Comparison of ENCODE assay signal across 8 mouse cellular contexts in the genomic region with DNA sequence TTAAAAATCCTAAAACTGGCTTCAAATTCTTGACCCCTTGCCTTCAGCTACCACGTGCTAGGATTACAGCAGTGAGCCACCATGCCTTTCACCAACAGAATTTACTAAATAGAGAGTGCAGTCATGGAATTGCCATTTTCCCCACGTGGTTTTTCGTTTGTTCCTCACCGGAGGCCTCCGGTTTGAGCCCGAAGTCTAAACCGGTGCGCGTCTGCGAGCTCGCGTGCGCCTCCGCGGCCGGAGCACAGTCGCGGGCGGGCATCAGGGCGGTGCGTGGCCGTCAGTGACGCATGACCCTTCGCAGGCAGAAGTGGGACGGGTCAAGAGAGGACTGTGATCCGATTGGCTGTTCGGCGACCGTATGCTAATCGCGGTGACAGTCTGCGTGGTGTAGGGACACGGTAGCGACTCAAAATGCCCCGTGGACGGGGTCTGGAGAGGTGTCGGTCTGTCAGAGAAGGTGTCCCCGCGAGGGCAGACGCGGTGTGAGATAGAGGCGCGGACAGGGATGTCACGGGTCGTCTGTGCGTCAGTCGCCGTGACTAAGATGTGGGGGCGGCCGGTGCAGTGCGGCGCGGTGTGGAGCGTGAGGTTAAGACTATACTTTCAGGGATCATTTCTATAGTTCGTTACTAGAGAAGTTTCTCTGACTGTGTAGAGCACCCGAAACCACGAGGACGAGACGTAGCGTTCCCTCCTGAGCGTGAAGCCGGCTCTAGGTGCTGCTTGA. TPM values are rescaled to one million over a fixed set of nuclear protein-coding genes. Genes with fewer than 3 reads are reported as not detected.
DNase-seq lines count a peak whose midpoint lies in the region; ATAC-seq and TF ChIP-seq lines count a peak whose summit lies in the region.
"Not testable (repeated sequence)": the region's sequence is repeated elsewhere in the genome, so short reads cannot be mapped to it uniquely, and the experiment has no call there.

No protein-coding gene starts in this region.

- not testable (repeated sequence) for H3K4me1 ChIP-seq in embryonic facial prominence, embryonic 11.5 days (ENCODE audit: control insufficient read depth, insufficient read depth, low read length); intestine, postnatal 0 days (replicated peaks; ENCODE audit: control insufficient read depth, insufficient read depth, low read length); midbrain, embryonic 11.5 days (ENCODE audit: control insufficient read depth, insufficient read depth, low read length)

- ATAC-seq in embryonic facial prominence, embryonic 11.5 days (replicated peaks; ENCODE audit: insufficient number of reproducible peaks, low FRiP score, low TSS enrichment, low read depth): peak; percentile 97
- peak; percentile 96 for ATAC-seq in granulocyte monocyte progenitor cell, adult 5-6 weeks (replicated peaks; ENCODE audit: poor library complexity, severe bottlenecking)
- peak; percentile 98 for ATAC-seq in intestine, postnatal 0 days
- ATAC-seq in midbrain, embryonic 11.5 days (ENCODE audit: low FRiP score): peak; percentile 99

- not testable (repeated sequence) for H3K36me3 ChIP-seq in embryonic facial prominence, embryonic 11.5 days (replicated peaks; ENCODE audit: control insufficient read depth, insufficient read depth, low read depth, low read length); intestine, postnatal 0 days (ENCODE audit: control insufficient read depth, insufficient read depth); midbrain, embryonic 11.5 days (ENCODE audit: control insufficient read depth, insufficient read depth, low read length)

- peak; percentile 91 for DNase-seq in adrenal gland, adult 2 months
- peak; percentile 59 for DNase-seq in embryonic facial prominence, embryonic 11.5 days (ENCODE audit: low spot score)
- peak; percentile 75 for DNase-seq in left cerebral cortex, postnatal 4 days
- DNase-seq in midbrain, embryonic 11.5 days (ENCODE audit: low spot score, missing footprints): peak; percentile 96
- DNase-seq in right cerebral cortex, postnatal 4 days: peak; percentile 65
- peak; percentile 83 for DNase-seq in yolk sac, embryonic 10.5 days (ENCODE audit: low spot score)

- not testable (repeated sequence) for H3K27ac ChIP-seq in embryonic facial prominence, embryonic 11.5 days (replicated peaks; ENCODE audit: low read depth, low read length); intestine, postnatal 0 days (ENCODE audit: low read depth, low read length)
- peak overlapping the region; percentile 25; the same call in 1 of the 2 replicates for H3K27ac ChIP-seq in midbrain, embryonic 11.5 days (ENCODE audit: low read depth, low read length)

- H3K9ac ChIP-seq in embryonic facial prominence, embryonic 11.5 days (replicated peaks; ENCODE audit: low read length): peak overlapping the region; percentile 39; the same call in 1 of the 2 replicates
- H3K9ac ChIP-seq in intestine, postnatal 0 days (ENCODE audit: low read depth, low read length): not testable (repeated sequence)
- H3K9ac ChIP-seq in midbrain, embryonic 11.5 days (ENCODE audit: low read length): peak overlapping the region; percentile 51

- WGBS in embryonic facial prominence, embryonic 11.5 days: under 1% methylated on average over 29 of the region's 62 CpGs
- under 1% methylated on average over 29 of the region's 62 CpGs for WGBS in intestine, postnatal 0 days
- WGBS in midbrain, embryonic 11.5 days: under 1% methylated on average over 31 of the region's 62 CpGs

- not testable (repeated sequence) for H3K9me3 ChIP-seq in embryonic facial prominence, embryonic 11.5 days (replicated peaks; ENCODE audit: control insufficient read depth, low read length); intestine, postnatal 0 days (ENCODE audit: control insufficient read depth); midbrain, embryonic 11.5 days (ENCODE audit: control insufficient read depth, low read length)

- 0 out of 2 replicates have a peak overlapping the region, but pooled peaks have one; percentile 10 for H3K4me3 ChIP-seq in embryonic facial prominence, embryonic 11.5 days (ENCODE audit: low read depth, low read length)
- not testable (repeated sequence) for H3K4me3 ChIP-seq in intestine, postnatal 0 days (ENCODE audit: low read depth, low read length)
- H3K4me3 ChIP-seq in midbrain, embryonic 11.5 days (ENCODE audit: low read depth, low read length): peak overlapping the region; percentile 19; the same call in 1 of the 2 replicates

- peak overlapping the region; percentile 45 for H3K4me2 ChIP-seq in embryonic facial prominence, embryonic 11.5 days (ENCODE audit: low read depth, low read length)
- peak overlapping the region; percentile 54 for H3K4me2 ChIP-seq in intestine, postnatal 0 days (replicated peaks; ENCODE audit: low read depth)
- H3K4me2 ChIP-seq in midbrain, embryonic 11.5 days: peak overlapping the region; percentile 41

- TF ChIP-seq CTCF in intestine, postnatal 0 days (IDR thresholded peaks at IDR 0.05; ENCODE audit: low read depth): peak; percentile 36

- intact Hi-C loops in left cerebral cortex, postnatal 4 days (cut with DNase I): not testable (repeated sequence)

- H3K27me3 ChIP-seq in embryonic facial prominence, embryonic 11.5 days (ENCODE audit: control insufficient read depth, insufficient read depth, low read length); intestine, postnatal 0 days (replicated peaks; ENCODE audit: control insufficient read depth, insufficient read depth, low read length); midbrain, embryonic 11.5 days (ENCODE audit: control insufficient read depth, insufficient read depth, low read length): not testable (repeated sequence)

RNA-seq across cellular contexts. Expression of a gene that starts 37.9 kb away (rescaled TPM):
- total RNA-seq in adrenal gland, adult 2 months (2021): 1 to 10 TPM in 1 of 2 experiments, under 1 TPM in 1; 0.35 to 1.3 TPM
- 0.03 and 0.08 TPM in 2 replicates for polyA plus RNA-seq in adrenal gland, adult 2 months (2012; rRNA removed)
- polyA plus RNA-seq in embryonic facial prominence, embryonic 11.5 days (2014; fragmentation: Nextera tagmentation; extraction: Ambion mirVana): 0.42 and 0.80 TPM in 2 replicates
- not detected in 2 replicates for total RNA-seq in granulocyte monocyte progenitor cell, adult 5-6 weeks (2014; fragmentation: Nextera tagmentation)
- total RNA-seq in granulocyte monocyte progenitor cell, adult 5-6 weeks (2017): not detected in 2 replicates
- 1.3 and 1.8 TPM in 2 replicates for polyA plus RNA-seq in intestine, postnatal 0 days (2015; fragmentation: Nextera tagmentation; extraction: Ambion mirVana)
- total RNA-seq in left cerebral cortex, postnatal 4 days (2021): under 1 TPM; 0.34 to 0.44 TPM
- polyA plus RNA-seq in midbrain, embryonic 11.5 days (2014; fragmentation: Nextera tagmentation; extraction: Ambion mirVana): 0.21 and 0.30 TPM in 2 replicates

RNA-seq across cellular contexts. Expression of a gene that starts 38.1 kb away (rescaled TPM):
- total RNA-seq in adrenal gland, adult 2 months (2021): 1 to 10 TPM; 1.6 to 2.2 TPM
- polyA plus RNA-seq in adrenal gland, adult 2 months (2012; rRNA removed): 0.13 and 0.15 TPM in 2 replicates
- 12.1 and 13.5 TPM in 2 replicates for polyA plus RNA-seq in embryonic facial prominence, embryonic 11.5 days (2014; fragmentation: Nextera tagmentation; extraction: Ambion mirVana)
- 1.8 and 6.5 TPM in 2 replicates for total RNA-seq in granulocyte monocyte progenitor cell, adult 5-6 weeks (2014; fragmentation: Nextera tagmentation)
- 6.3 and 7.8 TPM in 2 replicates for total RNA-seq in granulocyte monocyte progenitor cell, adult 5-6 weeks (2017)
- polyA plus RNA-seq in intestine, postnatal 0 days (2015; fragmentation: Nextera tagmentation; extraction: Ambion mirVana): 1.9 and 2.0 TPM in 2 replicates
- total RNA-seq in left cerebral cortex, postnatal 4 days (2021): 1 to 10 TPM; 4.0 to 4.8 TPM
- 13.6 and 15.7 TPM in 2 replicates for polyA plus RNA-seq in midbrain, embryonic 11.5 days (2014; fragmentation: Nextera tagmentation; extraction: Ambion mirVana)
